Comparison of ENCODE assay signal across 17 mouse cellular contexts in the genomic region with DNA sequence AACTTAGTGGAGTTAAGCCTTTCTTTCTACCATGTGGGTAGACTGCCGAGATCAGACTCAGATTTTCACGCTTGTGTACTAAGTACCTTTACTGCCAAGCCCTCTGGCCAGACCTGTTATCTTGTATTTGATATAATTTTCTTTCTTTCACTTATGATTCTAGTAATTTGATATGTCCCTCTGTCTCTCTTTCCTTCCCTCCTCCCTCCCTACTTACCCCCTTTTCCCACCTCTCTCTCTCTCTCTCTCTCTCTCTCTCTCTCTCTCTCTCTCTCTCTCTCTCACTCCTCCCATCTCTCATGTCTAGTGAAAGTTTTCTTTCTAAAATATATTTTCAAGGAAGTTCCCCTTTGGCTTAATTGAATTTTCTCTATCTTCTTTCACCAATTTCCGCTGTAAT.
"Had no signal": no experiment of that assay in that cellular context is flagged by ENCODE, and none has a peak within 500 bp of the region (broad histone marks: within the 10 kb centered on the region; RNA-seq: fewer than 3 reads in every experiment).

No protein-coding gene starts in this region.

- H3K27me3 ChIP-seq: neural tube, embryonic 12.5 days; neural tube, embryonic 13.5 days; neural tube, embryonic 15.5 days; stomach, embryonic 15.5 days had no signal

- H3K9ac ChIP-seq: neural tube, embryonic 12.5 days; neural tube, embryonic 13.5 days; neural tube, embryonic 15.5 days; stomach, embryonic 15.5 days had no signal

- DNase-seq: retina, postnatal 1 day; right cerebral cortex, adult 18-20 months; right cerebral cortex, postnatal 14 days; right cerebral cortex, postnatal 25 days; right cerebral cortex, postnatal 4 days; spleen, adult 18-20 months; thymus, adult 18-20 months; thymus, adult 2 months; thymus, postnatal 14 days; thymus, postnatal 25 days; thymus, postnatal 36 days; thymus, postnatal 4 days had no signal

- H3K9me3 ChIP-seq: neural tube, embryonic 12.5 days; neural tube, embryonic 13.5 days; neural tube, embryonic 15.5 days; stomach, embryonic 15.5 days had no signal

- H3K36me3 ChIP-seq: neural tube, embryonic 12.5 days; neural tube, embryonic 13.5 days; neural tube, embryonic 15.5 days; stomach, embryonic 15.5 days had no signal

- H3K27ac ChIP-seq: neural tube, embryonic 12.5 days; neural tube, embryonic 13.5 days; neural tube, embryonic 15.5 days; stomach, embryonic 15.5 days; stomach, postnatal 0 days had no signal

- H3K4me3 ChIP-seq: neural tube, embryonic 12.5 days; neural tube, embryonic 13.5 days; neural tube, embryonic 15.5 days; stomach, embryonic 15.5 days had no signal

- H3K4me2 ChIP-seq: neural tube, embryonic 12.5 days; neural tube, embryonic 13.5 days; neural tube, embryonic 15.5 days; stomach, embryonic 15.5 days had no signal

- H3K4me1 ChIP-seq: neural tube, embryonic 12.5 days; neural tube, embryonic 13.5 days; neural tube, embryonic 15.5 days; stomach, embryonic 15.5 days had no signal
